Mouse (Mus musculus) megakaryocyte, embryonic 14.5 days (primary cell): Measurements from ENCODE around the gene Hspb7.

ENCODE experiments used
- FLI1 ChIP-seq: IDR thresholded peaks from 2 replicates; pipeline ENCODE4 v1.6.1; 2012; ENCODE audit warnings: low read length, inconsistent platforms, mixed read lengths
- GATA1 ChIP-seq: IDR thresholded peaks from 3 replicates; pipeline ENCODE4 v1.6.1; 2012; ENCODE audit warnings: mixed read lengths, low read length, inconsistent platforms, borderline replicate concordance

GRCm38 (mm10) chr4:141408577-141408976 is 12.0 kb upstream of the Hspb7 start:
- no peak for TF ChIP-seq GATA1
- no peak for TF ChIP-seq FLI1
